Mouse (Mus musculus): ENCODE measurements at regions not wholly inside any gene's neighbourhood (a gene's known extent, or its start where the extent isn't known, plus 50 kb on each side); places are given as distances from the start of the nearest gene placed in this dataset.
A peak's percentile ranks its signal among the peaks of the same experiment; 100 is the strongest.
"Not testable (repeated sequence)": the region's sequence is repeated elsewhere in the genome, so short reads cannot be mapped to it uniquely, and the experiment has no call there.

GRCm38 (mm10) chr5:16937840-16938239 is 146.2 kb downstream of the Gm28710 start:
- CTCF ChIA-PET, result interaction anchor here (0.7 to 2.5 kb wide), 7 partner anchors 10 to 831 kb away, joined by 3 to 21 read pairs (median 4); no protein-coding TSS in a partner anchor
- ATAC-seq, result no peak
- no peak for DNase-seq (ENCODE audit: low read depth, low spot score)

GRCm38 (mm10) chr5:16947430-16947829 is 155.8 kb downstream of the Gm28710 start:
- ChIA-PET POLR2A (interaction anchor here (0.8 kb wide), 1 partner anchor 701 kb away, joined by 3 read pairs; no protein-coding TSS in a partner anchor), CTCF (interaction anchor here (0.6 to 3.0 kb wide), 20 partner anchors 9 to 825 kb away, joined by 3 to 28 read pairs (median 4); partner anchors contain the start of gene Sema3c)
- in situ Hi-C loops (cut with MboI; ENCODE audit: low pct_unique_long_range_greater_than_20kb), result loop anchor here (5.0 kb wide), 2 partner anchors 630 to 810 kb away; no protein-coding TSS in a partner anchor
- peak; percentile 73 for TF ChIP-seq CTCF (IDR thresholded peaks at IDR 0.05)
- DNase-seq (ENCODE audit: low read depth, low spot score), result peak; percentile 15
- no peaks in the 10 kb centered on the region for H3K27me3 ChIP-seq
- peak; percentile 69 for ATAC-seq

More at GRCm38 (mm10) chr5:16937840-16938239, 146.2 kb downstream of the Gm28710 start:
- in situ Hi-C loops (cut with MboI; ENCODE audit: low pct_unique_long_range_greater_than_20kb), result loop anchor here (10.0 kb wide), 1 partner anchor 1107 kb away; no protein-coding TSS in a partner anchor
- peak; percentile 72 for TF ChIP-seq CTCF (IDR thresholded peaks at IDR 0.05)
- POLR2A ChIA-PET, result no interaction called here
- no peaks in the 10 kb centered on the region for H3K27me3 ChIP-seq

- in situ Hi-C loops (cut with MboI; ENCODE audit: low pct_unique_long_range_greater_than_20kb), result loop anchor here (25.0 kb wide), 1 partner anchor 320 kb away; no protein-coding TSS in a partner anchor
- CTCF ChIA-PET, result no interaction called here
- POLR2A ChIA-PET, result no interaction called here
Measured at GRCm38 (mm10) chr5:16967735-16968134, 176.1 kb downstream of the Gm28710 start.

GRCm38 (mm10) chr5:16968817-16969216 is 177.2 kb downstream of the Gm28710 start:
- CTCF ChIA-PET; H3K27me3 ChIP-seq; POLR2A ChIA-PET; DNase-seq (ENCODE audit: low read depth, low spot score); ATAC-seq: not testable (repeated sequence)
- in situ Hi-C loops (cut with MboI; ENCODE audit: low pct_unique_long_range_greater_than_20kb), result loop anchor here (25.0 kb wide), 1 partner anchor 318 kb away; no protein-coding TSS in a partner anchor

More at GRCm38 (mm10) chr5:16967735-16968134, 176.1 kb downstream of the Gm28710 start:
- ATAC-seq (no peak), DNase-seq (ENCODE audit: low read depth, low spot score) (no peak)
- no peak for TF ChIP-seq CTCF (IDR thresholded peaks at IDR 0.05)
- no peaks in the 10 kb centered on the region for H3K27me3 ChIP-seq

GRCm38 (mm10) chr5:16973206-16973896 is 181.7 kb downstream of the Gm28710 start:
- CTCF ChIA-PET, result interaction anchor here (1.2 to 1.6 kb wide), 2 partner anchors 13 to 15 kb away, joined by 4 read pairs; no protein-coding TSS in a partner anchor
- POLR2A ChIA-PET, result no interaction called here
- no peak for DNase-seq (ENCODE audit: low read depth, low spot score)
- in situ Hi-C loops (cut with MboI; ENCODE audit: low pct_unique_long_range_greater_than_20kb), result loop anchor here (25.0 kb wide), 1 partner anchor 314 kb away; no protein-coding TSS in a partner anchor
- ATAC-seq, result no peak
- no peaks in the 10 kb centered on the region for H3K27me3 ChIP-seq
- no peak for TF ChIP-seq CTCF (IDR thresholded peaks at IDR 0.05)

GRCm38 (mm10) chr5:16976006-16976405 is 184.4 kb downstream of the Gm28710 start:
- no peak for DNase-seq (ENCODE audit: low read depth, low spot score)
- ATAC-seq, result no peak
- CTCF ChIA-PET, result interaction anchor here (1.4 kb wide), 1 partner anchor 12 kb away, joined by 5 read pairs; no protein-coding TSS in a partner anchor
- no peaks in the 10 kb centered on the region for H3K27me3 ChIP-seq
- POLR2A ChIA-PET, result no interaction called here
- in situ Hi-C loops (cut with MboI; ENCODE audit: low pct_unique_long_range_greater_than_20kb), result no loop called here
- no peak for TF ChIP-seq CTCF (IDR thresholded peaks at IDR 0.05)

GRCm38 (mm10) chr5:16984877-16985276 is 193.3 kb downstream of the Gm28710 start:
- no peak for TF ChIP-seq CTCF (IDR thresholded peaks at IDR 0.05)
- POLR2A ChIA-PET, result no interaction called here
- no peak for DNase-seq (ENCODE audit: low read depth, low spot score)

GRCm38 (mm10) chr5:16991518-16991917 is 199.9 kb downstream of the Gm28710 start:
- no peak for DNase-seq (ENCODE audit: low read depth, low spot score)
- in situ Hi-C loops (cut with MboI; ENCODE audit: low pct_unique_long_range_greater_than_20kb), result no loop called here
- CTCF ChIA-PET, result interaction anchor here (0.7 kb wide), 1 partner anchor 12 kb away, joined by 4 read pairs; no protein-coding TSS in a partner anchor
- POLR2A ChIA-PET, result interaction anchor here (0.6 kb wide), 1 partner anchor 627 kb away, joined by 3 read pairs; no protein-coding TSS in a partner anchor
- no peak for TF ChIP-seq CTCF (IDR thresholded peaks at IDR 0.05)
- peaks cover 4% of the 10 kb centered on the region for H3K27me3 ChIP-seq
- no peak for ATAC-seq

More at GRCm38 (mm10) chr5:16984877-16985276, 193.3 kb downstream of the Gm28710 start:
- no peaks in the 10 kb centered on the region for H3K27me3 ChIP-seq
- no peak for ATAC-seq
- in situ Hi-C loops (cut with MboI; ENCODE audit: low pct_unique_long_range_greater_than_20kb), result no loop called here
- CTCF ChIA-PET, result interaction anchor here (1.9 kb wide), 1 partner anchor 10 kb away, joined by 6 read pairs; no protein-coding TSS in a partner anchor

- in situ Hi-C loops (cut with MboI; ENCODE audit: low pct_unique_long_range_greater_than_20kb), result no loop called here
- DNase-seq (ENCODE audit: low read depth, low spot score) (no peak), ATAC-seq (no peak)
- CTCF ChIA-PET, result no interaction called here
- H3K27me3 ChIP-seq, result peaks cover 4% of the 10 kb centered on the region
- POLR2A ChIA-PET, result interaction anchor here (0.7 kb wide), 1 partner anchor 1133 kb away, joined by 3 read pairs; no protein-coding TSS in a partner anchor
- TF ChIP-seq CTCF (IDR thresholded peaks at IDR 0.05), result no peak
Measured at GRCm38 (mm10) chr5:16999183-16999582, 207.6 kb downstream of the Gm28710 start.

GRCm38 (mm10) chr5:17006807-17007522 is 215.4 kb downstream of the Gm28710 start:
- no peak for DNase-seq (ENCODE audit: low read depth, low spot score)
- ChIA-PET CTCF (no interaction called here), POLR2A (no interaction called here)
- no peak for TF ChIP-seq CTCF (IDR thresholded peaks at IDR 0.05)
- no peaks in the 10 kb centered on the region for H3K27me3 ChIP-seq
- no peak for ATAC-seq
- in situ Hi-C loops (cut with MboI; ENCODE audit: low pct_unique_long_range_greater_than_20kb), result no loop called here

Data from Patski (cell line).